Mouse (Mus musculus) fat pad, adult 2 months (tissue): ENCODE data around the gene Tuba8.

Experiments used
- DNase-seq: peaks from one replicate; pipeline ENCODE4 v3.0.0-alpha.2; 2011; ENCODE audit warnings: low read depth, low spot score; ENCODE audit errors: extremely low read depth

Tuba8 gene

DNA sequence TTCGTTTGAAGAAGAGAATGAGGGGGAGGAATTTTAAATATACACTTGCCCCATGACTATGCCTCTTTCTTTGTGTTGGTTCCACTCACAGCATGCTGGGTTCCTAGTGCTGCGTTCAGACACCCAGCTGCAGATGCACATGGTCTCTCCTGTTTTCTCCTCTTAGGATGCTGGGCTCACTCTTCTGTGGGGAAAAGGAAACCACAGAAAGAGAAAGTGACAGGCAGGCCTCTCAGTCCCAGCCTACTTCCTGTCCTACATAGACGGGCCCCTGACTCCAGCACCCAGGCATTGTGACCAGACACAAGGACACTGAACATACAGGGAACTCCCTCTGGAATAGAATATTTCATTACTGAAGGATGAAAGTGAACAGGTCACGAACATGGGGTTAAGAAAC lies 15.5 kb downstream of the Tuba8 start:
- DNase-seq, result no peak

DNA sequence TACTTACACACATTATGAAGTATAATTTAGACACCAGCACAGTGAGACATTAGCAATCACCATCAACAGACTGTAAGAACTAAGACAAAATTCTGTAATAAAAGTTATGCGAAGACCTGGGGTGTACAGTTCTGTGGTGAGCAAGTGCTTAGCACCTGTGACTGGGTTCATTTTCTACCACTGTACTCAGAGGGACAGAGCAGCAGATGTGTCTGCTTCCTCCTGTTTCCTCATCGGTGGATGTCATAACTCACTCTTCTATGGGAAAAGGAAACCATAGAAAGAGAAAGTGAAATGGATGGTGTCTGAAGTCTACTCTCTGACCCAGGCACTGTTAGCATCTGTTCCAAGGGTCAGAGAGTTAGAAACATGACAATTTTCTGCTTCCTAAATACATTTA lies 16.2 kb downstream of the Tuba8 start:
- DNase-seq, result no peak

DNA sequence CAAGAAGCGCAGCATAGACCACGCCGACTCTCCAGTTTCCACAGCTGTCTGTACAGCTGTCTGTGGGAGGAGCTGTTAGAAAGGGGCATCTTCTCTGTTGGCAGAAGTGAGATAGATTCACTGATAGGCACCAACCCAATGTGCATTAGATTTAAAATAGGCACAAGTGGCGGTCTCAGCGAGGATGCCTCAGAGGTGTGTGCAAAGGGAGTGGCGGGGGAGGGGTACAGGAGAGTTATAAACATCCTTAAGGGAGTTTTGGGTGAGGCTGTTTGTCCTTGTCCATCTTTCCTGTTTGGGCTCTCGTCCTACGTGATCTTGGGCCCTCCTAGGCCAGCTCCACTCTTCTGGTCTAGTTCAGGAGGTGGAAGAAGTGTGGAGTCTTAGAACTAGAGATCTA lies 17.9 kb downstream of the Tuba8 start:
- DNase-seq, result no peak

DNA sequence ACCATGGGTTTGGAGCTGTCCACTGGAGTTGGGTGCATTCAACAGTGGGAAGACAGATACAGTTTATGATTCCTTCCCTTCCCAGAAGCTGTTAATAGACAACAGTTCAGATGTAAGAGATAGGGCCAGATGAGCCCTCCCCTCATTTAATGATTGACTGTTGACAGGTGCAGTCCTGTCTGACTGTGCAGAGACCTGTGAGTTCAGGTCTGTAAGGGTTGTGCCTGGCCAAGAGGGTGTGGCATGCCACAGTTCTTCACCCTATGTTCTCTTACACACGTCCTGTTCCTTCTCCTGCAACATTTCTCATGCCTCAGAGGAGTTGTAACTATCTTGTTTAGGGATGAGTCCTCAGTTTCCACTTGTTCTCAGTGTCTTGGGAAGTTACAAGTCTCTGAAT lies 22.2 kb downstream of the Tuba8 start:
- DNase-seq, result no peak

DNA sequence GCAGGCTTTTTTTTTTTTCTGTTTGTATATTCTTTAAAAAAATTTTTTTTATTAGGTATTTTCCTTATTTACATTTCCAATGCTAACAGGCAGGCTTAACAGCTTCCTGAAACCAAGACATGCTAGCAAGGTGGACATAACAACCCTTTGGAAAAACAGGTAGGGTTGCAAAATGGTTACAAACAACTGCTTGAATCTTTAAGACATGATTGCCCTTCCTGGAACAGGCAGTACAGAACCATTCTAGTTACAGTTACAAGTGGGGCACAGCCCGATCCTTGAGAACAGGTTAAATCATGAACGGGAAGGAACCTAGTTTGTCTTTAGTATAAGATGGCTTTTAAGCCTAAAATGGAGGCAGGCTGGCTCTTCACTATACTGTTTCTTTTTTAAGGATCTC lies 25.9 kb downstream of the Tuba8 start:
- no peak for DNase-seq

DNA sequence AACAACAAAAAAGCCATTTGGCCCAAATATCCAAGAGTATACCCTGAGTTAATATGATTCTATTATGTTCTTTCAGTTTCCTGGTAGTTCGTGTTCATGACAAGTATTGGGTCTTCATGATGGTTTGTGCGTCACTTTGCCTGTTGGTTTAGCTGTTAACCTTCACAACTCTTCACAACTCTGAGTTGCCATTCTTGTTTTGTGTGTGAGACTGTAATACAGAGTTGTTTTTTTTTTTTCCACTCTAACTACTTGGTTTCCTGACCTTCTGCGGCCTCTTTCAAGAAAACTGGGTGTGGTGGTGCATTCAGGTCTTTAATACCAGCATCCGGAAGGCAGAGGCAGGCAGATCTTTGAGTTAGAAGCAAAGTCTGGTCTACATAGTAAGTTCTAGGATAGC lies 27.7 kb downstream of the Tuba8 start:
- no peak for DNase-seq

DNA sequence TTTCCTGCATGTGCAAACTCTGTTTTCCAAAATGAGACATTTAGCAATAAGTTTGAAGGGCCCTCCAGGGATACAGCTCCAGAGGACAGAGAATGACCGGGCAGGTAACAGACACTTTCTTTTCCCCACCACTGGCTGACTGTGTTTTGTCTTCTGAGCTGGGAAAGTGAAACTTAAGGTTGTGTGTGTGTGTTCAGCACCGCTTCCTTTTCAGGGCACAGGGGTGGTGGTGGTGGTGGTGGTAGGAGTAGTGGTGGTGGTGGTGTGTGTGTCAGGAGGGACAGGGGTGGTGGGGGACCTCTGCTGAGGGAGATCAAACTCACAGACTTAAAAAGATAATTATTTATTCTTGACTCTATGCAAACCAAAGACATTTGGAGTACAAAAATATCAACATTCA lies 31.3 kb downstream of the Tuba8 start:
- DNase-seq, result no peak

DNA sequence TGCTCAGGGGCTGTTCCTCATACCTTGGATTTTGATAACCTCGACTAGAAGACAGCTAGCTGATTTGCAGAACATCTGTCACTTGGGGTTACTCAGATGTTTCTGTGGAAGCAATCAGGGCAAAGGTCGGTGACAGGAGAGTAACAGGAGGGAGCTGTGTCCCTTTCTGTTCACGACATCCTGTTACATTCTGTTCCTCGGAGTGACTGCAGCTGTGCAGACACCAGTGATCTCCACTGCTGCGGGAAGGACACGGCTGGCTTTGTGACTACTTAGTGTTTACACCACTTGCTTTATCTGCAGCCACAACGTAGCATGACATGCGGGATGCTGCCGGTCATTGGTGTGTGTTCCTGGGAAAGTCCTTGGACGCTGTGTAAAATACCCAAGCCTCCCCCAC lies 32.7 kb downstream of the Tuba8 start:
- no peak for DNase-seq

DNA sequence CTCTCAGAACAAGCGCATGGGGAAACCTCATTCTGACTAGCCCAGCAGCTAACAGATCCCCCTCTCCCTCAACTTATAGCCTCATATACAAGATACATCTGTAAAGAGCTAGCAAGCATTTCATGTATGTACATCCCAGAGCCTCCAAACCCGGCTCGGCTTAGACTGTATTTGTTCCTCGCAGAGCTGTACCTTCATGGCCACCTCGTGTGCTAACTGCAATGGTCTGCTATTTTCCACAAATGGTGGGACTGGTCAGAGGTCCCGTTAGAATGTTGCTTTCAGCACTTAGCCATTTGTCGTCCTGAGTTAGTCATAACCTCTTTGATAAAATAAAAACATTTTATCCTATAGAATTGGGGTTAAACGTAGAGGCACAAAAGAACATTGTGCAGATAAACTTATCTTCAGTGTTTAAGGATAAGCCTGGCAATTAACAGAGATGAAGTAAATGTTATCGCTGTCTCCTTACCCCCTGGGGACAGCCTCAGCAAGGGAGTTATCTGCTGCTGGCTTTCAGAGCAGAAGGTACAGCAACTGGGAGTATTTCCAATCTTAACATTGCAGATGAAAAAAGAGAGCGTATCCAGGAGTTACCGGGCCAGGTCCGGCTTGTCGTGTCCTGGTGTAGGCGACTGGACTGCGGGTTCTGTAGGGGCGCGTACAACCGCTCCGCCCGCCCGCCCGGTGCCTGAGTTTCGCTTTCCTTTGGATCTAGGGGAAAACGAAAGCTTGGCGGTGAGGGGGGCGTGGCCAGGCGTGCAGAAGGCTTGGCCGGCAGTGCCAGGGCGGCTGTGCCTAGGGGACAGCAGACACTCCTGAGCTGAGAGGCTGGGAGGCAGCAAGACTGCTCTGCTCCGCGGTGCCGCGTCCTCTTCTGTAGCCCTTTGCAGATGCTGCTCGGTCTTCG lies 34.9 kb downstream of the Tuba8 start, which contains the start of gene Usp18:
Usp18 (plus strand) TSS at position 780 of the 910 bp plus-strand sequence.
- DNase-seq, result no peak

DNA sequence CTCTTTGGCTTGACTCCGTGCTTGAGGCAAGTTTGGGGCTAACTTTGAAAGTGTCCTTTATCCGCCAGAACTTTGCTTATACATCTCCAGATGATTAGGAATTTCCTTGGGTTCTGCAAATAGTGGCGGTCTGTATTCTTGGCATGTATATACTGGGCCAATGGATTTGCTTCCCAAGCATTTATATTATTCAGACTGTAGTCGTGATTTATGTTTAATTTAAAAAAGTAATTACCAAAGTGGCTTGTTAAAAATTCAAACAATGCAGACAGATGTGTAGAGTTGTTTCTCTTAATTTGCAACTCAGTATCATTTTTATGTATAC lies 35.5 kb downstream of the Tuba8 start:
- DNase-seq, result no peak

DNA sequence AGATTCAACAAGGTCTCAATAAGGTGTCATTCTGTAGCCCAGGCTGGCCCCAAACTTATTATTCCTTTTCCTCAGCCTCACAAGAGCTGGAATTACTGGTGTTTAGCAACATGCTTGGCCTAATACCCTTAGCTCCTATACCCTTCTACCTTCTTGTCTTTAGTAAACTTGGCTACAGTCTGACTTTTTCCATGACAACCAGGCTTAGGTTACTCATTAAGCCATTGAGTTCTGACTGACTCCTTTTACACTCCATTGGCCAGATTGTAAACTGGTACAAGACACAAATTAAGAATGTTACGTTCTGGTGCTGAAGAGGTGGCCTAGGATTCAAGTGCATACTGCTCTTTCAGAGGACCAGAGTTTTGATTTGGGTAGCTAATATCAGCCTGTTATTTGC lies 39.9 kb downstream of the Tuba8 start:
- DNase-seq, result no peak

DNA sequence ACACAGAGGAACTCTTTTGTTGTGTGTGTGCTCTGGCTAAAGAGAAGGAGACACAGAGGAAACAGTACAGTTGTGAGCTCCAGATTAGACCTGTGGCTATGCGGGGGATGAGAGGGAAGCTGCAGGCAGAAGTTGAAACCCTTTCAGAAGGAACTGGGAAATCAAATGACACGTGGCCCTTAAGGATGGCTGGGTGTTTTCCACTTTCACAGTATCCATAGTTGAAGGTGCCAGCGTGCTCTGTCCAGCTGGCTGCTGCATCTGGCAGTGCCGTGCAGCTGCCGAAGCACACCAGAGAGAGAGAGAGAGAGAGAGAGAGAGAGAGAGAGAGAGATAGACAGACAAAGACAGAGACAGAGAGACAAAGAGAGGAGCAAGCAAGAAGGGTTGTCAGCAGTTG lies 40.8 kb downstream of the Tuba8 start:
- DNase-seq, result no peak

DNA sequence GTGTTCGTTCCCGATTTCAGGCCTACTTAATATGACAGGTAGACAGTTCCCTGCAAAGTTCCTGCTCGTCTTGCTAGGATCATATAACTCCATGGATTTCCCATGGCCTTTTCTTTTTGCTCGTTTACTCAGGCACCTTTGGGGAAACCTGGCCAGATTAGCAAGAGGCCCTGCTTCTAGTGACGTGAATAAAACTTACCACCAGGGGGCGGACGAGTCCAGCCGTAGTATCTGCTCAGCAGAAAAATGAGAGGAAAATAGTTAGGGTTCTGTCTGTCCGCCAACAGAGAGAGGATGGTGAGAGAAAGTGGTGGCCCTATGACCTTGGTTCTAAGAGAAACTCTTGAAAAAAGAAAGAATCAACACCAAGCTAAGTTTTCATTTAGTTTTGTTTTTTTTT lies 50.1 kb downstream of the Tuba8 start:
- DNase-seq, result no peak

DNA sequence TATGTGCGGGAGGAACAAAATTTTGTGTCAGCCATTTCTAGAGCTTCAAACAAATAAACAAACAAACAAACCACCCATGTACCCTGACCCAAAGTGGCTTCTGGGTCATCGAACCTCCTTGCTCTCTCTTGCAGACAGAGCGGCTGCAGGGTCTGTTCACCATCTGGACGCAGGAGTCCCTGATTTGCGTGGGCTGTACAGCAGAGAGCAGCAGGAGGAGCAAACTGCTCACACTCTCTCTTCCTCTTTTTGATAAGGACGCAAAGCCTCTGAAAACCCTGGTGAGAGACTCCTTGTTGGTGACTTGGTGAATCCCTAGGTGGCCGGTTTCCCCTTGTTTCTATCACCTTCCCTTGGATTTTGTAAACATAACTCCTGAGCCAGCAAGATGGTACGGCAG lies 50.7 kb downstream of the Tuba8 start:
- DNase-seq, result no peak

DNA sequence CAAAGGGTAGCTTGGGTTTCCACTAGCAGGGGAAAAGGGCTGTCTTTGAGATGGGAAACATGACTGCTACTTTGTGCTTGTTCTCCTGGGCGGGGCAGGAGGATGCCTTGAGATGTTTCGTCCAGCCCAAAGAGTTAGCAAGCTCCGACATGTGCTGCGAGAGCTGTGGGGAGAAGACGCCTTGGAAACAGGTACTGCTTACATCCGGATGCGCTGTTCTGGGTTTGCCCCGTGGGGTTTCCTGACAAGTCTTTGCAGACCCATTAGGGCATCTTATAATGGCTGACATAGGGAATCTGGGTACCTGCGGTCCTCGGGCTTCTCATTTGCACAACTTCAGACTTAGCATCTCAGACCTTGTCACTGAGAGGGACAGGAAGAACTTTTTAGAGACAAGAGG lies 51.5 kb downstream of the Tuba8 start:
- DNase-seq, result no peak

DNA sequence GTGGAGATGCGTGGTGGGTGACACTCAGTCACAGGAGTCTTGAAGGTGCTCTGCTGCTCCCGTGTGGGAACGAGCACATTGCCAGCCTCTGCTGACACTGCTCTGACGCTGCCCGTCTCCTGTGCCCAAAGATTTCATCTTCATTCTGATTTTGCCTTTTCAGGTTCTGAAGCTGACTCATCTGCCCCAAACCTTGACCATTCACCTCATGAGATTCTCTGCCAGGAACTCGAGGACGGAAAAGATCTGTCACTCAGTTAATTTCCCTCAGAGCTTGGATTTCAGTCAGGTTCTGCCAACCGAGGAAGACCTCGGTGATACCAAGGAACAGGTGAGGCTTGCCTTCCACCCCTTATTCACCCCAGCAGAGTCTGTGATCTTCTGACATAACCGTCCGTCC lies 52.0 kb downstream of the Tuba8 start:
- DNase-seq, result no peak

DNA sequence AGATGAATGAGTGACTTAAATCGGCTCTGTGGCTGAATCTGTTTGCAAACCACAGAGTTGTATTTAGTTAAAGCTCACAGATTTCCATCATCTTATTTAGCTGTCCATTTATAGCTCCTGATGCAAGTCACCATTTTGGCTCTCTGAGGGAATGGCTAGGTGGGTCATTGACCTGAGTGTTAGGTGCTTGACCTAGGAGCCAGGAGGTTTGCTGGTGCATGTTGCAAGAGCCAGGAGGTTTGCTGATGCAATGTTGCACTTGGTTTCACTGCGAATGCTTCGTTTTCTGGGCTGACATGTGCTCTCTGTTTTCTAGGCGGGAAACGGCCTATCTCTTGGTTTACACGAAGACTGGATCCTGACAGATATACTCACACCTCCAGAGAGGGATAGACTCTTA lies 59.7 kb downstream of the Tuba8 start:
- no peak for DNase-seq

DNA sequence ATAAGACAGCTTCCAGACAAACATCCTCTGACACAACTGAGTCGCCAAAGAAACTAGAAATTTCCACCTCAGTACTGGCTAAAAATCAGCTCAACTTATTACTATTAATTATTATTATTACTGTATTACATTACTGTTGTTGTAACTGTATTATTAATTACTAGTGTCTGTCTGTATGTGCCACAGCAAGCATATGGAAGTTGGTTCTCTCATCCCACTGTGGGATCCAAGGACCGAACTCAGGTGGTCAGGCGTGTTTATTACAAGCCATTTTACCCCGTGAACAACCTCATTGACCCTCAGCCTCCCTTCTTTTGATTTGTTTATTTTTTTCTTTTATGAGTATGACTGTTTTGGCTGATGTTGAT lies 61.2 kb downstream of the Tuba8 start:
- no peak for DNase-seq

DNA sequence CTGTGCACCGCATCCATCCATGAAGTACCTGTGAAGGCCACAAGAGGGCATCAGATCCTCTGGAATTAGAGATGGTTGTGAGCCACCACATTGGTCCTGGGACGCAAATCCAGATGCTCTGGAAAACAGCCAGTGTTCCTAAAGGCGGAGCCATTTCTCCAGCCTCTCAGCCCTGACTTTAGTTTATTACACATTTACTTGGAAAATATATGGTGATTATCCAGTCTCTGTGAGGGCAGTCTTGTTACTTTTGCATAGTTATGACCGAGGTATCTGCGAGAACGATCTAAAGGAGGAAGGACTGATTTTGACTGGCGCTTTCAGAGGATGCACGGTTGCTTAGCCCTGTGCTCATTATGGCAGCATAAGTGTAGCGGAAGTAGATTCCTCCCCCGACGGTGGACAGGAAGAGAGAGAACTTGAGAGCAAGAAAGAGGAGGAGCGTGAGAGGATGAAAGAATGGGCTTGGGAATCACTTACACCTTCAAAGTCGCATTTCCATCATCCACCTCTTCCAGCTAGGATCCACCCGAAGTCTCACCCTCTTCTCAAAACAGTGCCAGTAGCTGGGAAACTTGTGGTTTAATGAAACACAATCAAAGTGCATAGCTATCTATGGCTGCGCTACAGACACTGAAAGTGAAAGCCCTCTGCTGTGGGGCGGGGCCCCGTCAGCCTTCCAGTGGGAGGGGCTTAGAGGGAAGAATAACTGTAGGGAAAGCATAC lies 61.7 kb downstream of the Tuba8 start:
- DNase-seq, result no peak

DNA sequence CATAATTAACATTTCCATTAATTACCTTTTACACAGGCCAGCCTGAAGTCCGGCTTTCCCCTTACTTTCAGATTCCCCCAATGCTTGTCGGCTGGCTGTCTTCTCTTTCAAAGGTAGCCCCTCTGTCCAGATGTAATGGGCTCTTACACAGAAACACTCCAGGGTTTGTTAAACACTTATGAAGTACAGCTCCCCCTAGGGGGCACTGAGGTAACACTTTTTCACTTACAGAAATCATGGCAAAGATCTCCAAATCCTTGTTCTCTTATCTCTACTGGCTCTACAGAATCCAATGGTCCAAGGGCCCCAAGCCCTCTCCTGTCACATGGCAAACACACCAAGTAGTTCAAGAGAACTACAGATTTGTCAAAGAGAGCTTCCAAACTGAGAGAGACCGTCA lies 63.9 kb downstream of the Tuba8 start:
- DNase-seq, result no peak
